Mouse (Mus musculus) gastrocnemius, postnatal 4 days (tissue): ENCODE measurements around the gene Galk2. TPM values are rescaled to one million over a fixed set of nuclear protein-coding genes. Genes with fewer than 3 reads are reported as not detected.

Experiments used
- DNase-seq, 2 experiments: peaks; one replicate each; pipeline ENCODE4 v3.0.0; 2021 to 2022; ENCODE audit warnings: low spot score in 2 of 2, mixed read lengths in 2 of 2
- long read RNA-seq, 2 experiments: library from polyadenylated mRNA; stranded (forward); transcript quantifications; one replicate each; pipeline ENCODE4 v2.0.0; 2021
- total RNA-seq, 2 experiments: library from RNA; stranded (reverse); gene quantifications; 2 replicates each; pipeline ENCODE4 v1.2.3; 2021

Gene Galk2
- 10 to 100 TPM; 15.9 to 16.7 TPM for total RNA-seq
- long read RNA-seq, experiment 1, transcript Galk2-202 (10 exons, 1,928 nt), result major isoform, 22 of 27 reads
- long read RNA-seq, experiment 1, partial matches to known transcripts, result 0 of 27 reads
- long read RNA-seq, experiment 1, other reads (novel, unspliced or antisense), result 5 of 27 reads
- long read RNA-seq, experiment 2, transcript Galk2-202 (10 exons, 1,928 nt), result major isoform, 17 of 22 reads
- long read RNA-seq, experiment 2, partial matches to known transcripts, result 1 of 22 reads
- long read RNA-seq, experiment 2, other reads (novel, unspliced or antisense), result 4 of 22 reads

DNA sequence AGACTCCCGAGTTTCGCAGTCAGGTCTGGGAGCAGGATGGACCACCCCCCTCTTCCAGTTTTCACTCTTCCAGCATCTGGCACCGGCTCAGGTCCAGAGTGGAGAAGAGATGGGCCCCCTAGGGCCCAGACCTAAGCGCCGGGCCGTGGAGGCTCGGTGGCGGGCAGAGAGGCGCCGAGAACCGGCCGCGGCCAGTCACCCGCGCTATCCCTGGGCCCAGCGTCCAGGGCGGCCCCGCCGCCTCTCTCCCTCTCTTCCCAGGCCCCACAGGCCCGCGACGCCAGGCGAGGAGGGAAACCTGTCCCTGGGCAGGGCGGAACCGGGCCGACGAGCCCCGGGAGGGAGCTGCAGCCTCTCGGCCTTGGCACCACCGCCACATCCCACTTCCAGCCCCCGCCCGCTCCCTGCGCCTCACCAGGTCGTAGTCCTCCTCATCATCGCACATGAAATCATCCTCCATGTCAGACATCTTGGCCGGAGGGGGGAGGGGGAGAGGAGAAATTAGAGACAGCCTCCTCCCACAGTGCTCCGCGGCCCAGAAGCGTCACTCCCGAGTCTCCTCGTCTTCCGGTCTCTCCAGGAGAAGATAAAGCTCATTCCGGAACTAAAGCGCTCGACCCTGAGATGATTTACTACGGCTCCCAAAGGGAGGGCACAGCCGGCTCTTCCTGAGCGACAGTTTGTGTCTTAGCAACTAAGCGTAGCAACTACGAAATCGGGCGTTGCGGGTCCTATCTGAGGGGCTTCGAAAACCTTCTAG is at the start of gene Galk2, which contains the start of gene Cops2:
Galk2 (plus strand) TSS at position 589 of the 760 bp plus-strand sequence.
Cops2 (minus strand) TSS at position 619 of the 760 bp plus-strand sequence.
- DNase-seq, result peak; percentile 81 to 92

DNA sequence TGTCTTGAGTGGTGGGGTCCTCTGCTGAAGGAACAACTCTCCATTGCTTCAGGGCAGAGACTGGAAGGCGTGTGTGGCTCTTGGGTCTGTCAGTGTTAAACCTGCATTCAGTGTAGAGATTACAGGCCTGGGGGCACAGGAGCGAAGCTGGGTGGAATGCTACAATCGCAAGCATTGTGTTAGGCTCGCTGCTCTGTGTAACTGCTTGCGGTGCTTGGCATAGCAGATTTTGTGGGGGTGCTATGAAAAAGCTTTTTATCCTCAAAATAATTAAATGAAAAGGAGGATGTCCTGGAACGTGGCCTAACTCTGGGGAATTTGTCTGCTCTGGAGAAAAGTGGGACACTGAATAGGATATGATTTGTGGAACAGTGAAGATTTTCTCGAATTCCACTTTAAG is 49.4 kb upstream of the Galk2 start:
- no peak for DNase-seq

DNA sequence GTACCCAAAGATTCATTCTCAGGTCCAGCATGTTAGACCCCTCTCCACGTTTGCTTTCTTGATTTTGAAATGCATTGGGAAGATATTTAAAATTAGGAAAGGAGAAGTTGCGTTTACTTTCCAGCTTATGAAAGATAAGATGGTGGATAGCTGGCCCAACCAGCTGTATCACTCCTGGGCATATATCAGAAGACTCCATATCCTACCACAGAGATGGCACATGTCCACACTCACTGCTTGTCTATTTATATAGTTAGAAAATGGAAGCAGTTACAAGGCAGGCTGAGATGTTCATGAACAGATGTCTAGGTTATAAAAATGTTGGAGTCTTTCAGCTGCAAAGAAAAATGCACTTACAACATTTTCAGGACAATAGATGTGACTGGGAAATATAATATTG is 47.6 kb upstream of the Galk2 start:
- no peak for DNase-seq

DNA sequence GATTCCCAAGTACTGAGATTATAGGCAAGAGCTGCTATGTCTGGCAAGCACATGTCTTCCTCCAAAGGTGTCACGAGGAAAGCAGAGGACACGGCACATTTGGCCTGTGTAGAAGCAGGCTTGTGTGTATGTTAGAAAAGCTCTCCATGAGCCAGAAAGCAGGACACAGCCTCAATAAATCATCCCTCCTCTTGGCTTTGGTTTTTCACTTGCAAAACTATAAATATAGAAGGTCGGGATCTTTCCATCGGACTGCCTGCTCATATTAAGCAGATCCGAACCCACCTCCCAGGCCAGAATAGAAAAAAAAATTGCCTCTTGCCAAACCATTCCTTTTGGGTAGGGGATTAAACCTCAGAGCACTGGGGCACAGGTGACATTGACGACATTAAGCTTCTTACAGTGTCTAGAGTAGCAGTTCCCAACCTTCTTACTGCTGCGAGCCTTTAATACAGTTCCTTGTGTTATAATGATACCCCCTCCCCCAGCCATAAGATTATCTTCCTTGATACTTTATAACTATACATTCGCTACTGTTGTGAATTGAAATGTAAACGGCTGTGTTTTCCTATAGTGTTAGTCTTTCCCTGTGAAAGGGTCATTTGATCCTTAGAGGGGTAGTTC is 44.8 kb upstream of the Galk2 start:
- no peak for DNase-seq

DNA sequence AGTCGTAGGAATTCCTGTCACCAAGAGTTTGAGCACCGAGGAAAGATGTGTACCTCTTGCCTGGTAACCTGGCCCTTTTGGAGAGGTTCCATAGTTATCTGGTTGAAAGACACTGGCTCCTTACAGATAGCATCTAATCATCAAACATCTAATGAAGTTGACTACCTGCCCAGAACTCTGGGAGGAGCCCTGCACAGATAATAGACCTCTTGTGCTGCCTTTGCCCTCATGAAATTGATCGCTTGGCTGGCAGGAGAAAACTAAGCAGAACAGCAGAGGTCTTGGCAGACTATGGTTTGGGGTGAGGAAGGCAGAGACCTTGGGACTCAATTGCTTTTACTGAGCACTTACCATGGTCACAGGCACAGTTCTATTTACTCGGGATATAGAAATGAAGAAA is 38.5 kb upstream of the Galk2 start:
- no peak for DNase-seq

DNA sequence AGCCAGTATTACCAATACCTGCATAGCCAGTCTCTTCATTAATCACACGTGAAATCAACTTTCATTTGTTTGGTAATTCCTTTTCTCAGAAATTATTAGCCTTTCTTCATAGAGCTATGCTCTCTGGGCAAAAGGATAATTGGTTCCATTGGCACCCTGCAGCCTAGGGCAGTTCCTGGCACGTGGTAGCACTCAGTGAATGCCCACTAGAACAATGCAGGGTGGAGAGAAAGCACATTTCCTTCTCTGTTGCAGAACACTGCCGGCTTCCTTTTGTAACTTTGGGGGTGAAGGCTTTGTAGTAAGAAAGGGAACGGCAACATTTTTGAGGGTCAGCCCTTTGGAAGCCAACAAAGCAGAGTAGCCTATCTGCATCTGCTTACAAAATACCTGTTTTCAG is 32.7 kb upstream of the Galk2 start:
- DNase-seq, result no peak

DNA sequence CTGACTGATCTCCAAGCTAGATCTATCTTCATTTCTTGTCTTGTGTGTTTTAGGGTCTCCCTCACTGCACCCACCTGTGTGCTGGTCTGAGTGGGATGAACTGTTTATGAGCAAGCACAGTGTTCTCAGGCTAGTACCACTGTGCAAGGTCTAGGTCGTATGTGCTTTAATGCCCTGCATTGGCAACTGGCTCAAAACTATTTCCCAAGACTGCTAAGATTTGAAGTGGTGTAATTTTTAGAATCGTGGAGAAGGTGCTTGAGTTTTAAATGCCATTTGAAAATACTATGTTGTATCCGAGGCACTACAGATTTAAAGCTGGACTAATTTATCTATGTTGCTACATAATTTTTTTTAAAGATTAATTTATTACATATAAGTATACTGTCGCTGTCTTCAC is 31.0 kb upstream of the Galk2 start:
- DNase-seq, result no peak

DNA sequence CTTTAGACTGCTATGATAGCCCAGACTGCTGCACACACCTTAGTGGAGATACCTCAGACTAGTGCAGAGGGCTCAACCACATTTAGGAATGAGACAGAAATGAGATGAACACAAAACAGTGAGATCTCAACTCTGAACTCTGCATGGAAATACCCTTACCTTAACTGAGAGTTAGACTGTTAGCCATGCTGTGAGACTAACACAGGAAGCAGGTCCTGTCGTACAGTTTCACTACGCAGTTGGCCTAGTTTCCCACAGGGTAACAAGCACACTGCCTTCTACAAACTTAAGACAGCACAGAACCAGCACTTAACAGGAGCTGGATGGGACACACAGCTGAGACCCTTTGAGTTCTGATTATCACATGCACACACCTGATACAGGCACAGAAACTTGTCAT is 29.0 kb upstream of the Galk2 start:
- DNase-seq, result no peak

DNA sequence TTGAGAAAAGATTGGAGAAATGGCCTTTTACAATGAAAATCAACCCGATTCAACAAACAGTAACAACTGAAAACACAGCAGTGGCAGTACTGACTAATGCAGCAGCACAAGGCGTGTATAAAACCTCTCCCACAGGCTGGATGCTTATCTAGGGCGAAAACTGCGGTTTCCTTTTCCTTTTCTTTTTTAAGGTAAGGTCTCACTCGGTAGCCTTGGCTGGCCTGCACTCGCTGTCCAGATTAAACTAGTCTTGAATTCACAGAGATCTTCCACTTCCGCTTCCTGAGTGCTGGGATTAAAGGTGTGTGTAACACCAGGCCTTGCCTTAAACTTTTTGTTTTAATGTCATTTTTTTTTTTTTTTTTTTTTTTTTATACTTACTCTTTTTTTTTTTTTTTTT is 20.8 kb upstream of the Galk2 start:
- no peak for DNase-seq

DNA sequence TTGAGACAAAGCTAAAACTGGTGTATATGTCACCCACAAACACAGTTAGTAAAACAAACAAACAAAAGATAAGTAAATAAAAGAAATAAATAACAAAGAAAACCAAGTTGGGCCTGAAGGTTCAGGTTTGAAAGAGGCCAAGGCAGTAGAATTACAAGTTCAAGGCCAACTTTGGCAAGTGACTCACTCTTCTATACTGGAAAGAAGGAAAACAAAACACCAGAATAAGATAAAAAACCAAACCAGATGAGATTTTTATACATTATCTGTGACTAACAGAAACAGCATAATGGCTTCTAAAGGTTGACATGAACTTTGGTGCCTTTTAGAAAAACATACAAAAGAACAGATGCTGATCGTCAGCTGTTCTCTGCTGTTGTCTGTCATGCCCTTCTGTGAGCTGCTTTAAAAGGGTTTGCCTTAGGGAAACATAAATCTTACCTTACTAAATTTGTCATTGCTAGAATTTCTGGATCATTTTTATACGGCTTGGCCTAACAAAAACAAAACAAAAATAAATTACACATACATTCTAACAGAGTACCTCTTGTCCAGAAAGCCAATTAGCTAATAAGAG is 20.1 kb upstream of the Galk2 start:
- no peak for DNase-seq

DNA sequence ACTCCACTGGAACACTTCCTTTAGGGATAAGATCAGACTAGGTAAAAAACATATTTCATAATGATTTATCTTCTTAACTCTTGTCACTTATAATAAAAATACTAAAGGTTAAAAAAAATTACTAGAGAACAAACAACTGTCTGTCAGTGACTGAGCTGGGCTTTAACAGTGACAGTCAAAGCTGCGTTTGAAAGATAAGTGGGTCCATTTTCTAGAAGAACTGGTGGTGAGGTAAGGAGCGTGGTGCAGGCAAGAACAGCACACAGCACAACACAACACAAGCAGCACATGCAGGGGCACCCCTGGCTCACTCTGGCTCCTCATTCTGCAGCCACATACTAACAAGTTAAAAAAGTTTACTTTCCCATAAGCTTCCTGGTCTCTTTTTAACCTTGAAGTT is 7.7 kb upstream of the Galk2 start:
- no peak for DNase-seq

DNA sequence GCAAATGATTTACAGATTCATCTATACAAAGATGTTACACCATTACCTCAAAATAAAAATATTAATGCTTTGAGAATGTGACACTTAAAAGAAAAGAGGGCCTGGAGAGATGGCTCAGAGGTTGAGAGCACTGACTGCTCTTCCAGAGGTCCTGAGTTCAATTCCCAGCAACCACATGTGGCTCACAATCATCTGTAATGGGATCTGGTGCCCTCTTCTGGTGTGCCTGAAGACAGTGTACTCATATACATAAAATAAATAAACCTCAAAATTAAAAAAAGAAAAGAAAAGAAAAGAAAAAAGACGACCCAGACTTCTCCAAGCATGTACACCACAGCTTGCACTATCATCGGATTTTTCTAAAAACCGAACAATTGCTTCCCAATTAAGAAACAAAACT is 1.2 kb upstream of the Galk2 start:
- no peak for DNase-seq

DNA sequence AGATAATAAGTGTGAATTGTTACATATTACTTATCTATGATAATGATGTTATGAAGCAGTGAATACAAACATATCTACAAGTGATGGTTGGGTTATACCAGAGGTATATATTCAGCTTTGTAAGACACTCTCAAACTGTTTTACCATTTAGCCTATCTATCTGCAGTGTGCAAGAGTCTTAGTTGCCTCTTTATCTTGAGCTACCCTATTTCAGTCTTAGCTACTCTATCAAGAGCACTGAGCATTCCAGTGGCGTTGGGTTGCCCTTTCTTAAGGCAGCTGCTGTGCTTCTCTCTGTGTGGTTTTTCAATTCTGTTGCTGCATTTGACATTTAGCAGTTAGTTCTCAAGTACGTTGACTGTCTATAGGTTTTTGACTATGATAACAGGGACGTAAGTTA is 4.9 kb downstream of the Galk2 start:
- DNase-seq, result no peak

DNA sequence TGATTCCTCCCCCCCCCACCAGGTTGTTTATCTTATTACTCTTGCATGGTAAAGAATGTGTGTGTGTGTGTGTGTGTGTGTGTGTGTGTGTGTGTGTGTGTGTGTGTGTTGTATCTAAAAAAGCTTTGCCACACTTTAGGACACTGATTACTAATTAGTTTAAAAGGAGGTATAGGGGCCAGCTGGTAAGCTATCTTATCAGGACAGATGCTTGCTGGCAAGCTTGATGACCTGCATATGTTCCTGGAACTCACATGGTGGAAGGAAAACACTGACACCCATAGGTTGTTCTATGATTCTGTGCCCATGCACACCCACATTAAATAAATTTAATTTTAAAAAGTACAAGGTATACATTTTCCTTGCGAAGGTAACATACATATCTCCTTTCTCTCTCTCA is 5.6 kb downstream of the Galk2 start:
- no peak for DNase-seq

DNA sequence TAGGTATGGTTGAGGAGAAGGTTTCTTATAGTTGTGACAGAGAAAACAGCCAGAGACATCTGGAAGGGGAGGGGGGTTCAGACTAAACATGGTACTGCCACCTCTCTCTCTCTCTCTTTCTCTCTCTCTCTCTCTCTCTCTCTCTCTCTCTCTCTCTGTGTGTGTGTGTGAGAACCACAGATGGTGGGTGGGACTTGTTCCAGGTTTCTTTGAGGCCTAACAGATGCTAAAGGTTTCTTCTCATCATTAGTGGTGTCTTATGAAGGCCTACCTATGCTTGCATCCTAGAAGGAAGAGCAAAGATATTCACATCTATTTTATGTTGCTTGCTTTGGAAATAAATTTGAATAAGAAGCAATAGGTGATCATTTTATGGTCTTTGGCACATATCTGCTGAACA is 6.7 kb downstream of the Galk2 start:
- DNase-seq, result no peak

DNA sequence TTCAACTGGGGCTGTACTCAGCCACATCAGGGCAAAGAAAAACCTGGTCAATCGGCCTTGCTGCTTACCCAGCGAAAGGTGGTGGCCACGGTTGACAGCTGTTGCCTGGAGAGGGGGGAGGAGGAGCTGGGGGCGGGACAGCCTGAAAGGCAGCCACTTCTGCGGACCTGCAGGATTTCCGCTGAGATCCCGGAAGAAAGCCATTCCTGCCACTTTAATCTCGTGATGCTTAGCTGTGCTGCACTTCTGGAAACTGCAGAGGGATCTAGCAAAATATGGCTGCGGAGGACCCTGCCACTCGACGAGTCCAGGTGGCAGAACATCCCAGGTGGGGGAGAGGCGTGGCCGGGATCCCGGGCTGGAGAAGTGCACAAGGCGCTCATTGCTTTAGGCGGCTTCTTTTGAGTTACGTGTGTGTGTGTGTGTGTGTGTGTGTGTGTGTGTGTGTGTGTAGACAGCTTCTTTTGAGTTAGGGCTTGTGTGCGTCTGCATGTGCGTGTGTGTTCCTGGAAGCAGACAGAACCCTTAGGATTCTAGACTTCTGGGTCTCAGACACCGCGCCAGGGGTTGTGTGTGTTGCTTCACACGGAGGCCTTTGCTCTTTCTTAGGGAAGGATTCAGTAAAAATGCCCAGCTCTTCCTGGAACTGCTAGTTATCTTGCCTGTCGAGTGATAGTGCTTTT is 7.3 kb downstream of the Galk2 start:
- peak; percentile 23 to 63 for DNase-seq

DNA sequence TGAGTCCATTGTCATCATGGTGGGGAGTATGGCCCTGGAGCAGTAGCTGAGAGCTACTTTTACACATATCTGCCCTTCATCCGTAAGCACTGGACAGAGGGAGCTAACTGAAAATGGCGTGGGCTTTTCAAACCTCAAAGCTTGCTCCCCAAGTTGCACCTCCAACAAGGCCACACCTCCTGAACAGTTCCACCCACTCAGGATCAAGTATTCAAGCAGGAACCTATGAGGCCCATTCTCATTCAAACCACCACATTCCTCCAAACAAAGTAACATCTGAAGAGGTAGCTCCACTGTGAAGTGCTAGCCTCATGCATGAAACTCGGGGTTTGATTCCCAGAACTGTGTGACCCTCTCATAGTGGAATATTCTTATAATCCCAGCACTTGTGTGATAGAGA is 9.4 kb downstream of the Galk2 start:
- DNase-seq, result no peak

DNA sequence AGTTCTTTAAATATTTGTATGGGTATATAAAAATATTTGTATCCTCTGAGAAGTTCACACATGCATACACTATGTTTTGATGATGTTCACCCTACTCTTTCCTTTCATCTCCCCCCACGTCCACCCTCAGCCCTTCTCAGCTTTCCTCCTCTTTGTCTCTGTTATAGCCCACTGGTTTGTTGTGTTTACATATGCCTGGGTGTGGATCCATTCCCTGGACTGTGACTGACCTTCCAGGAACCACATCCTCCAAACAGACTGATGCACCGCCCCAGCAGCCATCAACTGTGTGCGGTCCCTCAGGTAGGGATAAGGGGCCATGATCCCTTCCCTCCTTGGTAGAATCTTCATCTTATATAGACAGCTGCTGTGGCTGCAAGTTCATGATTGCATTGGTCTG is 11.2 kb downstream of the Galk2 start:
- no peak for DNase-seq

DNA sequence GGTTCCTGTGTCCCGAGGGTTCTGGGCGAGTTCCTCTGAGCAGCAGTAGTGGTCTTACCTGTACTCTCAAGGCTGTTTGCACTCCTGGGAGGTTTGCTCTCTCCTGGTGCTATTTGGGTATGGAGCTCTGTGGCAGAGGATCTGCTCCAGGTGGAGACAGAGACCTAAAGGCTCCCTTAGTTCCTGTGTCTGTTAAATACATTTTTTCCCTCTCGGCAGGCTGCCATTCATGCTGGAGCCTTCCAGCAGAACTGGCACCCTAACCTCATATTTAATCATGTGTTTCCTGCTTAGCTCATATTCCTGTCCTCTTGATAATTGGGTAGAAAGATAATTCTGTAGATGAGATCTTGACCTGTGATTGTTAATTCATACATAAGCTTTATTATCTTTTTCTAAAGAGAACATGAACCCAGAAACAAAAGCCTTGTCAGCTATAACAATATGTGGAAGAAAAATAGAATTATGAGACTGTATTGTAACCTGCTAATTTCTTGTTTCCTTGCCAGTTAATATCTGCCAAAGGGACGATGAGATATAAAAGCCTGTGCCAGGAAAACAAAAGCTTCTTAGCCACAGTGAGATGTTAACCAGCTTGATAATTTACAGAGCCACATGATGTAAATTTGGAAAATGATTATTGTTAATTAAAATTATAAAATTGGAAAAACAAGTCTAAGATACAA is 27.1 kb downstream of the Galk2 start:
- no peak for DNase-seq

DNA sequence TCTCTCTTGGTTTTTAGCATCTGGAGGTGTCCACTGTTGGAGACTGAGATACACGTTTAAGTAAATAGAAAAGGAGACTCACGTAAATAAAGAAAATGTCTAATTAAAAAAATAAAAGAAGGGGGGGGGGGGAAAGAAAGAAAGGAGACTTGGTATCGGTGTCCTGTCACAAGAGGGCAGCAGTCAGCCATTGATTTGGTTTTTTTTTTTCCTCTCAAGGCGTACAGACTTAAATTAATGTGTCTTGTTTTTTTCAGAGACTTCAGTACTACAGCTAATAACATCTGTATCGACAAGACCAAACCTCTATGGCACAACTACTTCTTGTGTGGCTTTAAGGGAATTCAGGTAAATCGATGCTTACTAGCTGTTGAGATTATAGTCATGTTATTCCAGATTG is 34.2 kb downstream of the Galk2 start:
- peak in 1 of 2 experiments; percentile 28 for DNase-seq

DNA sequence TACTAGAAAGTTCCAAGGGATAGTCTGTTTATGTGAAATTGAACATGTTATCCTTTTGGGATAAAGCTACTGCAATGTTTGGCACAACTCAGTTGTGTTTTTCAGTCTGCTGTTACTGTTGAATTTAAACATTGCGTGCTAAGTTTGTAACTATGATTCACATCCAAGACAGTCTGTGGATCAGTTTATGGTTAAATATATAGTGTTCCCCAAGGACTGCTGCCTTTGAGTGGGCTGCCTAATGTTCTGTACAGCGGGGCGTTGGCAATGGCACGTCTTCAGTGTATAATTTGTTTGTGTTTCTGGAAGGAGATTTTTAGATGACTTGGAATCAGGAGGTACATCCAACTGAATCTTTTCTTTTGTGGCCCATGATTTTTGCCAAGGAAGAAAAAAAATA is 36.2 kb downstream of the Galk2 start:
- no peak for DNase-seq
